Mouse (Mus musculus) kidney, postnatal 4 days (tissue): ENCODE measurements around the gene Atp6v0d1.

Experiments used
- DNase-seq, 2 experiments: peaks; one replicate each; pipeline ENCODE4 v3.0.0; 2021; ENCODE audit warnings: mixed read lengths in 2 of 2

Gene Atp6v0d1

GRCm38 (mm10) chr8:105573427-105573826 lies 7.6 kb upstream of the Atp6v0d1 start:
- peak; percentile 64 to 75 for DNase-seq

GRCm38 (mm10) chr8:105571810-105572209 lies 6.0 kb upstream of the Atp6v0d1 start:
- DNase-seq = no peak

- peak; percentile 41 to 51 for DNase-seq
These were observed 1.1 kb upstream of the Atp6v0d1 start for GRCm38 (mm10) chr8:105566703-105567595.

GRCm38 (mm10) chr8:105565401-105565881 lies 406 bp downstream of the Atp6v0d1 start:
- no peak for DNase-seq

- peak in 1 of 2 experiments; percentile 12 for DNase-seq
These were observed 1.1 kb downstream of the Atp6v0d1 start for GRCm38 (mm10) chr8:105564573-105565229.

GRCm38 (mm10) chr8:105563871-105564270 lies 2.0 kb downstream of the Atp6v0d1 start:
- DNase-seq = no peak

- DNase-seq = no peak
These were observed 3.0 kb downstream of the Atp6v0d1 start for GRCm38 (mm10) chr8:105562863-105563262.

- no peak for DNase-seq
These were observed 10.6 kb downstream of the Atp6v0d1 start for GRCm38 (mm10) chr8:105555230-105555629.

- peak; percentile 57 to 72 for DNase-seq
These were observed 11.8 kb downstream of the Atp6v0d1 start for GRCm38 (mm10) chr8:105554087-105554486.

GRCm38 (mm10) chr8:105552824-105553223 lies 13.0 kb downstream of the Atp6v0d1 start:
- DNase-seq = no peak

- DNase-seq = no peak
These were observed 13.8 kb downstream of the Atp6v0d1 start for GRCm38 (mm10) chr8:105552032-105552431.

GRCm38 (mm10) chr8:105550083-105550482 lies 15.8 kb downstream of the Atp6v0d1 start:
- no peak for DNase-seq

- no peak for DNase-seq
These were observed 16.3 kb downstream of the Atp6v0d1 start for GRCm38 (mm10) chr8:105549506-105549905.

GRCm38 (mm10) chr8:105546384-105547350 lies 19.2 kb downstream of the Atp6v0d1 start:
- no peak for DNase-seq

GRCm38 (mm10) chr8:105545249-105545648 lies 20.6 kb downstream of the Atp6v0d1 start:
- peak in 1 of 2 experiments; percentile 24 for DNase-seq

- DNase-seq = peak; percentile 65 to 77
These were observed 21.2 kb downstream of the Atp6v0d1 start for GRCm38 (mm10) chr8:105544544-105545205.

- DNase-seq = no peak
These were observed 22.1 kb downstream of the Atp6v0d1 start for GRCm38 (mm10) chr8:105543703-105544102.

GRCm38 (mm10) chr8:105542808-105543207 lies 23.0 kb downstream of the Atp6v0d1 start:
- DNase-seq = no peak

- DNase-seq = no peak
These were observed 23.7 kb downstream of the Atp6v0d1 start for GRCm38 (mm10) chr8:105542032-105542656.

GRCm38 (mm10) chr8:105538940-105539339 lies 26.9 kb downstream of the Atp6v0d1 start:
- DNase-seq = no peak

GRCm38 (mm10) chr8:105537011-105537677 lies 28.7 kb downstream of the Atp6v0d1 start:
- no peak for DNase-seq
